Mouse (Mus musculus) embryonic facial prominence, embryonic 14.5 days (tissue): ENCODE measurements around the gene Ppp6r2. TPM values are rescaled to one million over a fixed set of nuclear protein-coding genes. Genes with fewer than 3 reads are reported as not detected.

Experiments used
- ATAC-seq: fragments of 200-750 bp; cut with Nextera tagmentation; 2 replicates; pipeline ENCODE4 v1.8.0; 2017; ENCODE audit warnings: low read depth, moderate number of reproducible peaks, moderate TSS enrichment
- DNase-seq: peaks from one replicate; pipeline ENCODE4 v3.0.0-alpha.2; 2015; ENCODE audit warnings: low spot score
- H3K27ac ChIP-seq: fragments of 300-500 bp; sonication (generic); replicated peaks from 2 replicates; pipeline ENCODE4 v1.5.1; 2014; ENCODE audit warnings: low read depth, mild to moderate bottlenecking, low read length, moderate library complexity
- H3K27me3 ChIP-seq: fragments of 300-500 bp; sonication (generic); replicated peaks from 2 replicates; pipeline ENCODE4 v1.6.1; 2014; ENCODE audit warnings: low read length; ENCODE audit not compliant: control insufficient read depth, insufficient read depth
- H3K36me3 ChIP-seq: fragments of 300-500 bp; sonication (generic); 2 replicates; pipeline ENCODE4 v1.6.1; 2014; ENCODE audit warnings: low read length, mixed read lengths; ENCODE audit not compliant: control insufficient read depth, insufficient read depth
- H3K4me1 ChIP-seq: fragments of 300-500 bp; sonication (generic); 2 replicates; pipeline ENCODE4 v1.6.1; 2014; ENCODE audit warnings: antibody characterized with exemption, low read length; ENCODE audit not compliant: control insufficient read depth, insufficient read depth
- H3K4me2 ChIP-seq: fragments of 300-500 bp; sonication (generic); 2 replicates; pipeline ENCODE4 v1.6.1; 2014; ENCODE audit warnings: low read depth, mild to moderate bottlenecking, low read length, moderate library complexity, mixed read lengths
- H3K4me3 ChIP-seq: fragments of 300-500 bp; sonication (generic); 2 replicates; pipeline ENCODE4 v1.5.1; 2014; ENCODE audit warnings: low read depth, mild to moderate bottlenecking, low read length
- H3K9ac ChIP-seq: fragments of 300-500 bp; sonication (generic); 2 replicates; pipeline ENCODE4 v1.6.1; 2014; ENCODE audit warnings: low read depth, mild to moderate bottlenecking, low read length, moderate library complexity, mixed read lengths
- H3K9me3 ChIP-seq: fragments of 300-500 bp; sonication (generic); 2 replicates; pipeline ENCODE4 v1.6.1; 2016; ENCODE audit warnings: low read length; ENCODE audit not compliant: control insufficient read depth
- WGBS: fragments of 180-500 bp; shearing (Covaris S2); extraction: QIAGEN DNeasy Blood & Tissue Kit; methylation state at CpG from one replicate; pipeline ENCODE4 v1.1.7; 2014; 5-methylcytosine and 5-hydroxymethylcytosine counted together
- polyA plus RNA-seq: library from polyadenylated mRNA; unstranded; fragments of >200 nt; fragmentation: Nextera tagmentation; extraction: Ambion mirVana; gene quantifications from 2 replicates; pipeline ENCODE4 v1.2.1, GENCODE M21; 2014

Ppp6r2 gene
- polyA plus RNA-seq, 1 experiment from 2014 or later = 27.3 TPM

GRCm38 (mm10) chr15:89258997-89259396 lies 47.6 kb downstream of the Ppp6r2 start:
- Histone ChIP-seq H3K36me3 (peaks cover 52% of the 10 kb centered on the region), H3K4me1 (no peaks in the 10 kb centered on the region), H3K4me2 (no peak overlapping the region), H3K27me3 (no peaks in the 10 kb centered on the region), H3K9ac (no peak overlapping the region), H3K27ac (no peak overlapping the region), H3K9me3 (no peaks in the 10 kb centered on the region), H3K4me3 (no peak overlapping the region)
- ATAC-seq (no peak), DNase-seq (no peak)
- WGBS = 95% methylated on average over 5 of the region's 5 CpGs

GRCm38 (mm10) chr15:89264485-89264884 lies 53.1 kb downstream of the Ppp6r2 start:
- Histone ChIP-seq H3K36me3 (peaks cover 53% of the 10 kb centered on the region), H3K27me3 (no peaks in the 10 kb centered on the region), H3K4me2 (no peak overlapping the region), H3K9ac (no peak overlapping the region), H3K27ac (no peak overlapping the region), H3K4me1 (no peaks in the 10 kb centered on the region), H3K4me3 (no peak overlapping the region), H3K9me3 (no peaks in the 10 kb centered on the region)
- DNase-seq (no peak), ATAC-seq (no peak)
- WGBS = 71% methylated on average over 5 of the region's 5 CpGs

GRCm38 (mm10) chr15:89275497-89275896 lies 64.1 kb downstream of the Ppp6r2 start:
- Histone ChIP-seq H3K9ac (no peak overlapping the region), H3K4me2 (no peak overlapping the region), H3K9me3 (no peaks in the 10 kb centered on the region), H3K4me1 (no peaks in the 10 kb centered on the region), H3K27me3 (no peaks in the 10 kb centered on the region), H3K36me3 (peaks cover 78% of the 10 kb centered on the region), H3K27ac (no peak overlapping the region), H3K4me3 (no peak overlapping the region)
- no peak for ATAC-seq
- no peak for DNase-seq
- 82% methylated on average over 3 of the region's 3 CpGs for WGBS

DNA sequence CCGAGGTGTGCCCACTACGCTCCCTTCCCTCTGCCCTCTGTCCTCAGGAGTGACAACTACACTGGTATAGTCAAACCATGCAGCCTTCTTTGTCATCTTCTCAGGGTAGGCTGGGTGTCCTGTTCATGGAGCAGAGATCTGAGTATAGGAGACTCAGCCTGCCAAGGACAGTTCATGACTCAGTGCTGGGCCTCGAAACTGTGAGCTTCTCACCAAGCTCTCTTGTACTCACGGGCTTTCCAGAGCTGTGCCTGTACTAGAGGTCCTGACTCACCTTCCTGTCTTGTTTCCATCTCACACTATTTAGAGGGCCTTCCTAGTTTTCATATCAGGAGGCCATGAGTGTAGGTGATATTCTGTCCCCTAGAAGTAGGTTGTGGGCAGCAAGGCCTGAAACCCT lies 66.0 kb downstream of the Ppp6r2 start:
- no peak for DNase-seq
- no peak overlapping the region for H3K4me2 ChIP-seq
- H3K4me3 ChIP-seq = no peak overlapping the region
- H3K36me3 ChIP-seq = peaks cover 90% of the 10 kb centered on the region
- no peaks in the 10 kb centered on the region for H3K4me1 ChIP-seq
- WGBS = 94% methylated on average over 4 of the region's 4 CpGs
- H3K27ac ChIP-seq = no peak overlapping the region
- H3K9me3 ChIP-seq = no peaks in the 10 kb centered on the region
- H3K27me3 ChIP-seq = no peaks in the 10 kb centered on the region
- ATAC-seq = no peak
- no peak overlapping the region for H3K9ac ChIP-seq

DNA sequence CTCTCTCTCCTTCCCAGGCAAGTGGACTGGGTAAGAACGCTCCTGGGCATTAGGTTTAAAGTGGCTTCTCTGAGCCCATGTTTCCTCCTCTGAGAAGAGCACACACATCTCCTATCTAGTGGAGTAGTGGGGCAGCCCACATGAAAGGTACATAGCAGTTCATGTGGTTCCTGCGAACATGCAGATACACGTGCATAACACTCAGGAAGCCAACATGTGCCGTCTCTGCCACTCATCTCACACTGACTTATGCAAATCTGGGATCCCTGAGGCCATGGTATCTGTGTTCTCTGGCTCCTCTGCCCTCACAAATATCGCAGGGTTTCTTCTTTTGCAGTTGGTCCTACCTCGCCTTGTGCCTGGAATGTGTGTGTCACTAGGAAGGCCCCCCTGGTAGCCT lies 71.2 kb downstream of the Ppp6r2 start:
- no peaks in the 10 kb centered on the region for H3K9me3 ChIP-seq
- no peaks in the 10 kb centered on the region for H3K4me1 ChIP-seq
- WGBS = 80% methylated on average over 6 of the region's 6 CpGs
- H3K27me3 ChIP-seq = no peaks in the 10 kb centered on the region
- H3K4me3 ChIP-seq = no peak overlapping the region
- H3K36me3 ChIP-seq = peaks cover 81% of the 10 kb centered on the region
- H3K4me2 ChIP-seq = no peak overlapping the region
- no peak for DNase-seq
- no peak for ATAC-seq
- no peak overlapping the region for H3K27ac ChIP-seq
- no peak overlapping the region for H3K9ac ChIP-seq

DNA sequence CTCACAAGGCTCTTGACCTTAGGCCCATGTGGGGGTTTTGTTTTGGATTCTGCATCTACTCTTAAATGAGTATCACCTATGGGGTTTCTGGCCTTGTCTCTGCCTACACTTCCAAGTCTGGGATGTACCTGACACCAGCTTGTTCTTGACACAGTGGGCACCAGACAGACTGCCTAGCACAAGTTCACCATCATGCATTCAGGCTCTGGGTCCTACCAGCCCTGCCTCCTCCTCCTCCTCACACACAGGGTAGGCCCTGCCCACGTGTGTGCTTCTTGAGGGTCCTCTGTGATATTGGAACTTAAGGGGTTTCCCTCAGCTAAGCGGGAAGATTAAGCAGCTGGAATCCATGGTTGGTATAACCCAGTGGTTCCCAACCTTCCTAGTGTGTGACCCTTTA lies 72.7 kb downstream of the Ppp6r2 start:
- WGBS = 80% methylated on average over 2 of the region's 2 CpGs

DNA sequence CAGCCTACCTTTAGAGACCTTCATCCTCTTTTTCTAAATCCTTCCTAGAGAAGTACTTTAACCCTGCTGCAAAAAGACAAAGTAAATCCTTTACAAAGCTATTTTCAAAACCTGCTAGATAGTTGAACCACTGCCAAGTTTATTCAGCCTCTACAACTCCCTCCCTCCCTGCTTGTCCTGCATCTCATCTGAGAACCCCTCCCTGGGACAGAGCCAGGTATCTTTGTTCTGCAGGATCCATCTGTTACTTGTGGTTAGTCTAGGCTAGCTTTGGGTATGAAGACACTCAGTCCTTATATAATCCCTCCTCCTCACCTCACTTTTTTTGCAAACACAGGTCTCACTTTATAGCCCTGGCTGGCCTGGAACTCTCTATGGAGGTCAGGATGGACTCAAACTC lies 73.7 kb downstream of the Ppp6r2 start:
- Histone ChIP-seq H3K36me3 (peaks cover 87% of the 10 kb centered on the region), H3K9ac (no peak overlapping the region), H3K27ac (no peak overlapping the region), H3K27me3 (no peaks in the 10 kb centered on the region), H3K4me1 (no peaks in the 10 kb centered on the region), H3K4me2 (no peak overlapping the region), H3K4me3 (no peak overlapping the region), H3K9me3 (no peaks in the 10 kb centered on the region)
- ATAC-seq (no peak; the same call in 1 of the 2 replicates), DNase-seq (peak; percentile 63)

More for the DNA sequence above, 72.7 kb downstream of the Ppp6r2 start:
- no peaks in the 10 kb centered on the region for H3K4me1 ChIP-seq
- H3K4me3 ChIP-seq = no peak overlapping the region
- no peak for DNase-seq
- no peak overlapping the region for H3K4me2 ChIP-seq
- no peaks in the 10 kb centered on the region for H3K27me3 ChIP-seq
- H3K36me3 ChIP-seq = peaks cover 87% of the 10 kb centered on the region
- ATAC-seq = no peak
- no peak overlapping the region for H3K27ac ChIP-seq
- H3K9ac ChIP-seq = no peak overlapping the region
- H3K9me3 ChIP-seq = no peaks in the 10 kb centered on the region

DNA sequence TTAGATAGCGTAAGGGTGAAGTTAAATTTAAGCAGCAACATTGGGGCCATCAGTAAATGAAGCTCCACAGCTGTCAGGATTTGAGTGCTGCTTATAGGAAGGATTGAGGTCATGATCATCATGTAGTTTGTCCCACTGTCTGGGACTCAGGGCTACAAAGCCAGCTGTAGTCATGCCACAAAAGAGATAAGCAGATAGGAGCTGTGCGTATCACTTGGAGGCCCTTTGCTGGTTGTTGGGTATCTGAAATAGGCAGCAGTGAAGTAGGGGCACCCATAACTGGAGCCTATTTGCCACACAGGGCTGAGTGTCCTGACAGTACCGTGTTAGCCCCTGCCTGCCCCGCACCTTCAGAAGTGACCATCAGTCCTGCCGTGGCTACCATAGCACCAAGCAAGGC lies 74.1 kb downstream of the Ppp6r2 start:
- ATAC-seq (no peak), DNase-seq (no peak)
- 97% methylated on average over 5 of the region's 5 CpGs for whole genome bisulfite sequencing
- Histone ChIP-seq H3K9ac (no peak overlapping the region), H3K36me3 (peaks cover 87% of the 10 kb centered on the region), H3K27me3 (no peaks in the 10 kb centered on the region), H3K27ac (no peak overlapping the region), H3K4me2 (no peak overlapping the region), H3K9me3 (no peaks in the 10 kb centered on the region), H3K4me3 (no peak overlapping the region), H3K4me1 (no peaks in the 10 kb centered on the region)

DNA sequence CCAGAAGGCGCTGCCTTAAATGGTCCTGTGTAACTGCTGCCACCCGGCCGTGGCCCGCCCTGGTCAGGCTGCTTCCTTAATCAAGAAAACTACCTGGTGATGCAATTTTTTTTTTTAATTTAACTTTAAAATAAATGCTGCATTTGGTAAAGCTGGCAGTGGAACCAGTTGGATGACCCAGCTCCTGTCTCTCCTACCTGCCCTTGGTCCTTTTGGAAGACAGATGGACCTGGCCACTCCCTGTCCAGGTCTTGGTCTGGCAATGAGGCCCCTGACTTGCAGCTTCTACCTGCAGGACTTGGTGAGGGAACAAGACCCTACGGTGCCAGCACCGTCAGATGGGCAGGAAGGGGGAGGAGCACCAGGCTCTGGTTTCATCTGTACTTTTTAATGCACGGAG lies 74.8 kb downstream of the Ppp6r2 start:
- peaks cover 87% of the 10 kb centered on the region for H3K36me3 ChIP-seq
- ATAC-seq (no peak), DNase-seq (no peak)
- H3K27ac ChIP-seq = no peak overlapping the region
- no peak overlapping the region for H3K4me3 ChIP-seq
- H3K27me3 ChIP-seq = no peaks in the 10 kb centered on the region
- no peak overlapping the region for H3K4me2 ChIP-seq
- H3K9ac ChIP-seq = no peak overlapping the region
- no peaks in the 10 kb centered on the region for H3K9me3 ChIP-seq
- 72% methylated on average over 7 of the region's 7 CpGs for WGBS
- no peaks in the 10 kb centered on the region for H3K4me1 ChIP-seq
